ENCODE assay signal across 22 mouse cellular contexts in the genomic region with DNA sequence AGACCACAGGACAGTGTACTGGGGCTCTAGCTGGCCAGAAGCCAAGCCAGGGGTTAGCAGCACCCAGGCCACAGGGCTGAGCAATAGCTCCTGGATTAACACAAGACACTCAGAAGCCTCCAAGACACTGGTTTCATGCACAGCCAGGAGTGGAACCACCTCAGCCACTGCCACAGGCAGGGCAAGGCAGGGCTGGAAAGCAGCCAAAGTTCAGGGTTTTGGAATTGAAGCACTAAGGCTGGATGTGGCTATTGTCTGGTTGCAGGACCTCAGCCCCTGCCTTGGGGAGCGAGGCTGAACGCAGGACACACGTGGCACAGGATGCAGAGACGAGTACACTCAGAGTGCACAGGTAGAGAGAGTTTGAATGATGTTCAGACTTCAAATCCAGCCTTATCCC. TPM values are rescaled to one million over a fixed set of nuclear protein-coding genes. Genes with fewer than 3 reads are reported as not detected.
DNase-seq lines count a peak whose midpoint lies in the region; ATAC-seq lines count a peak whose summit lies in the region.
"Had no signal": no experiment of that assay in that cellular context is flagged by ENCODE, and none has a peak within 500 bp of the region (broad histone marks: within the 10 kb centered on the region; RNA-seq: fewer than 3 reads in every experiment).

No protein-coding gene starts in this region.

- 68% methylated on average over 4 of the region's 4 CpGs for WGBS in heart, embryonic 15.5 days
- WGBS in lung, embryonic 16.5 days = 78% methylated on average over 4 of the region's 4 CpGs

- no peak overlapping the region for H3K27ac ChIP-seq in heart, embryonic 15.5 days
- no peak overlapping the region for H3K27ac ChIP-seq in lung, embryonic 16.5 days (ENCODE audit: low read length)
- H3K27ac ChIP-seq: heart, adult 2 months; layer of hippocampus, adult 2 months; macrophage; midbrain, embryonic 12.5 days had no signal

- no peaks in the 10 kb centered on the region; the same call in 1 of the 2 replicates for H3K27me3 ChIP-seq in heart, embryonic 15.5 days
- no peaks in the 10 kb centered on the region for H3K27me3 ChIP-seq in lung, embryonic 16.5 days (ENCODE audit: control insufficient read depth, insufficient read depth, low read depth, low read length)
- H3K27me3 ChIP-seq: midbrain, embryonic 12.5 days had no signal

- H3K36me3 ChIP-seq in heart, embryonic 15.5 days = peaks cover 59% of the 10 kb centered on the region
- H3K36me3 ChIP-seq in lung, embryonic 16.5 days (ENCODE audit: control insufficient read depth, insufficient read depth, low read length) = peaks cover 22% of the 10 kb centered on the region; the same call in 1 of the 2 replicates

- ATAC-seq in heart, embryonic 15.5 days (replicated peaks; ENCODE audit: insufficient number of reproducible peaks, insufficient read depth, low FRiP score, low read depth) = 0 out of 2 replicates have a peak, but pooled peaks have one; percentile 20
- ATAC-seq in lung, embryonic 16.5 days (ENCODE audit: low read depth) = peak; percentile 23; the same call in 1 of the 2 replicates
- no peak for ATAC-seq in inflammation-experienced regulatory T-cells, adult 6 months
- ATAC-seq: hindbrain, embryonic 16.5 days; intestine, postnatal 0 days had no signal

- DNase-seq in cerebellum, adult 9-10 months = peak; percentile 32
- no peak for DNase-seq in cerebellum, adult 11 months
- no peak for DNase-seq in heart, adult 8-10 months (ENCODE audit: low spot score)
- no peak for DNase-seq in lung, postnatal 4 days
- peak; percentile 46 for DNase-seq in 3T3-L1 (ENCODE audit: low read depth, low spot score)
- DNase-seq: embryo, embryonic 11 days; gastrocnemius, postnatal 10 days; heart, adult 2 months; kidney, postnatal 14 days; layer of hippocampus, postnatal 36 days; liver; lung, adult 18-20 months; right cerebral cortex, postnatal 25 days; thymus, adult 2 months had no signal

- H3K4me3 ChIP-seq in heart, embryonic 15.5 days = no peak overlapping the region
- H3K4me3 ChIP-seq in lung, embryonic 16.5 days (ENCODE audit: low read length) = no peak overlapping the region
- H3K4me3 ChIP-seq: heart, adult 2 months; layer of hippocampus, adult 2 months; midbrain, embryonic 12.5 days had no signal

- no peaks in the 10 kb centered on the region for H3K4me1 ChIP-seq in heart, embryonic 15.5 days (replicated peaks)
- H3K4me1 ChIP-seq in lung, embryonic 16.5 days (replicated peaks; ENCODE audit: control insufficient read depth, insufficient read depth, low read length) = no peaks in the 10 kb centered on the region
- H3K4me1 ChIP-seq: midbrain, embryonic 12.5 days had no signal

- no peaks in the 10 kb centered on the region for H3K9me3 ChIP-seq in heart, embryonic 15.5 days (replicated peaks)
- no peaks in the 10 kb centered on the region for H3K9me3 ChIP-seq in lung, embryonic 16.5 days (ENCODE audit: control insufficient read depth, low read length)
- H3K9me3 ChIP-seq: midbrain, embryonic 12.5 days had no signal

- no peak overlapping the region for H3K4me2 ChIP-seq in heart, embryonic 15.5 days
- H3K4me2 ChIP-seq in lung, embryonic 16.5 days (ENCODE audit: low read depth, low read length) = no peak overlapping the region
- H3K4me2 ChIP-seq: midbrain, embryonic 12.5 days had no signal

- H3K9ac ChIP-seq in heart, embryonic 15.5 days = no peak overlapping the region
- H3K9ac ChIP-seq in lung, embryonic 16.5 days (ENCODE audit: low read length) = no peak overlapping the region
- H3K9ac ChIP-seq: midbrain, embryonic 12.5 days had no signal

RNA-seq across cellular contexts. Expression of gene Csf1, which starts 10.8 kb away (rescaled TPM):
- polyA plus RNA-seq in heart, embryonic 15.5 days (2015; fragmentation: Nextera tagmentation; extraction: Ambion mirVana) = 8.0 and 11.2 TPM in 2 replicates
- 10 to 100 TPM; 43.5 to 56.6 (median 51.5) TPM for total RNA-seq in heart, adult 8-10 months (2022)
- polyA plus RNA-seq in lung, embryonic 16.5 days (2015; fragmentation: Nextera tagmentation; extraction: Ambion mirVana) = 9.6 and 9.8 TPM in 2 replicates
- 10 to 100 TPM; 15.5 to 53.7 (median 20.5) TPM for polyA plus RNA-seq in inflammation-experienced regulatory T-cells, adult 6 months (2017; shearing (Covaris generic))

RNA-seq across cellular contexts. Expression of gene Ahcyl1, which starts 53.1 kb away (rescaled TPM):
- polyA plus RNA-seq in heart, embryonic 15.5 days (2015; fragmentation: Nextera tagmentation; extraction: Ambion mirVana) = 47.3 and 54.6 TPM in 2 replicates
- total RNA-seq in heart, adult 8-10 months (2022) = 10 to 100 TPM; 76.2 to 87.9 (median 83.4) TPM
- polyA plus RNA-seq in lung, embryonic 16.5 days (2015; fragmentation: Nextera tagmentation; extraction: Ambion mirVana) = 71.2 and 76.3 TPM in 2 replicates
- 10 to 100 TPM; 17.5 to 22.8 (median 19.6) TPM for polyA plus RNA-seq in inflammation-experienced regulatory T-cells, adult 6 months (2017; shearing (Covaris generic))

Comparison
In these comparisons a context has a peak if more than half of its experiments do, and no peak if none do; other contexts are left out.
1. DNase-seq: peak in cerebellum, adult 9-10 months (single experiment) and 3T3-L1 (single experiment); none in cerebellum, adult 11 months (single experiment), heart, adult 8-10 months (single experiment) and lung, postnatal 4 days (0 of 2).